Mouse (Mus musculus) lung, postnatal 14 days (tissue): ENCODE measurements at regions not wholly inside any gene's neighbourhood (a gene's known extent, or its start where the extent isn't known, plus 50 kb on each side); places are given as distances from the start of the nearest gene placed in this dataset.

Experiments used
- DNase-seq: peaks from one replicate; pipeline ENCODE4 v3.0.0; 2021

GRCm38 (mm10) chr3:134611516-134612297 lies 217.1 kb upstream of the Tacr3 start:
- no peak for DNase-seq

GRCm38 (mm10) chr3:134612298-134612616 lies 216.6 kb upstream of the Tacr3 start:
- DNase-seq: no peak

- peak; percentile 7 for DNase-seq
Observed at GRCm38 (mm10) chr3:134629166-134630134, 199.4 kb upstream of the Tacr3 start.

GRCm38 (mm10) chr3:134630135-134630516 lies 198.7 kb upstream of the Tacr3 start:
- no peak for DNase-seq

GRCm38 (mm10) chr3:134648727-134649445 lies 179.9 kb upstream of the Tacr3 start:
- no peak for DNase-seq

- no peak for DNase-seq
Observed at GRCm38 (mm10) chr3:134654051-134654450, 174.8 kb upstream of the Tacr3 start.

GRCm38 (mm10) chr3:134694893-134695292 lies 133.9 kb upstream of the Tacr3 start:
- DNase-seq: no peak

- DNase-seq: no peak
Observed at GRCm38 (mm10) chr3:134718620-134719019, 110.2 kb upstream of the Tacr3 start.

- no peak for DNase-seq
Observed at GRCm38 (mm10) chr3:134735684-134736083, 93.1 kb upstream of the Tacr3 start.

GRCm38 (mm10) chr3:134761108-134761507 lies 67.7 kb upstream of the Tacr3 start:
- DNase-seq: no peak

GRCm38 (mm10) chr3:134763264-134763936 lies 65.4 kb upstream of the Tacr3 start:
- DNase-seq: no peak
